Mouse (Mus musculus): ENCODE data around the gene 4930512M02Rik.
"Not testable (repeated sequence)": the region's sequence is repeated elsewhere in the genome, so short reads cannot be mapped to it uniquely, and the experiment has no call there.

The 4930512M02Rik gene

DNA sequence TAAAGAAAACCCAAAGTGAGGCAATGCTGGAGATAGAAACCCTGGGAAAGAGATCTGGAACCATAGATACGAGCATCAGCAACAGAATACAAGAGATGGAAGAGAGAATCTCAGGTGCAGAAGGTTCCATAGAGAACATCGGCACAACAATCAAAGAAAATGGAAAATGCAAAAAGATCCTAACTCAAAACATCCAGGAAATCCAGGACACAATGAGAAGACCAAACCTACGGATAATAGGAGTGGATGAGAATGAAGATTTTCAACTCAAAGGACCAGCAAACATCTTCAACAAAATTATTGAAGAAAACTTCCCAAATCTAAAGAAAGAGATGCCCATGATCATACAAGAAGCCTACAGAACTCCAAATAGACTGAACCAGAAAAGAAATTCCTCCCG lies at the start of gene 4930512M02Rik:
4930512M02Rik (minus strand) TSS at position 101 of the 400 bp plus-strand sequence.
- DNase-seq (ENCODE audit: low spot score in 2 of 2): not testable (repeated sequence)

DNA sequence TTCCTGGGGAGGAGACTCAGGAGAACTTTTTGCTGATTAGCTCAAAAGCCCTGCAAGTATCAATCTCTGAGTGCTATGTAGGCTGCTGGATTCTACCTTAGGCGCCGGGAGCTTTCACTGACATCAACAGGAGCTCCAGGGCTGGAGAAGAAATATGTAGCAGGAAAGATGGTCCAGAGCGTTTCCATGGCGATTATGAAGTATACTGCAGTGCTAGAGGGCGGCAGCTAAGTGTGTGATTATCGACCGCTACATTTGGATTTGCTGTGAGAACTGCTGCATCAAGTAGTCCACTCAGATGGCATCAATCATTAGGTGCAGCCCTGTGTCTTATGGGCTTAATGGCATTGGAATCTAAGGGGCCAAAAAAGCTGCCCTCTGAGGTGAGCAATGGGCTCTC lies 49.5 kb upstream of the 4930512M02Rik start:
- no peak for DNase-seq (ENCODE audit: low spot score in 2 of 2)

DNA sequence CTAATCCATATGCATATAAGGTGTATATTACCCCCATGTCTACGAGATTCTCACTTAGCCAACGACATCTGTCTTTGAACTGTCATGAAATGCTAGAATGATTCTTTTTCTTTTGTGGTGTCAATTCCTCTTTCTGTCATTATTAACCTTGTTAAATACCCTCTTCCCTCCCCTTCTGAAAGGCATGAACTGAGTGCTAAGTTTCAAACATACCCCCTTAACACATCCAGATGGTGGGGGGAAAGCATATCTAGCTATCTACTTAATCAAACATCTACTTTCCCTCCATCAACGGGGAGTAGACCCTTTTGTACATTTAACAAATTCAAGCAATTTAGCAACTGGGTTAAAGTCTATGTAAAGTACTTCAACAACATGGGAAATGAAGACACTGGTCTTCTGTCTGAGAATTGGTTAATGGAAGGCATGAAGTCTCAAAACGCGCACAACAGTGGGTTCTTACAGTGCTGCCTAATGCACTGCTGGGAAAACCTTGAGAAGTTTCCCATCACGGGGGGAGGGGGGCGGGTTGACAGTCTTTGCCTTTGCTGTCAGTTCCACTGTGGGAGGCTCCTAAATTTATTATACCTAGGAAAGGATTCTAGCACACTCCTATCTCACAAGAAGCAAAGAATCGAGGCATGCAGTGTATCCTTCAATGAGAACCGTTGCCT lies 48.6 kb upstream of the 4930512M02Rik start:
- no peak for DNase-seq (ENCODE audit: low spot score in 2 of 2)

DNA sequence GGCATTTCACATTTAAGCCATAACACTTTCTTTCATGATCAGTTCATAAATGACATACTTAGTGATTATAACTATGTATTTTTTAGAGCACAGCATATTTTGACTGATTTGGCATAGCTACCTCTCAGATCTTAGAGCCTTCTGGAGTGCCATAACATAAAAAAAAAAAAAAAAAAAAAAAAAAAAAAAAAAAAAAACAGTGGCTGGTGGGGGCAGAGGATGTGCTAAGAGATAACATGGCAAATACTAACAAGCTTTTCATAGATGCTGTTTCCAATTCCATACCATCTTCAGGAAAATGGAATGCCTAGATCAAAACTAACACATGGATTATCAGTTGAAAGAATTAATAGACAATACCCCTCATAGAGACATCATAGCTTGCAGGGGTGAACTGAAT lies 47.4 kb upstream of the 4930512M02Rik start:
- no peak for DNase-seq (ENCODE audit: low spot score in 2 of 2)

DNA sequence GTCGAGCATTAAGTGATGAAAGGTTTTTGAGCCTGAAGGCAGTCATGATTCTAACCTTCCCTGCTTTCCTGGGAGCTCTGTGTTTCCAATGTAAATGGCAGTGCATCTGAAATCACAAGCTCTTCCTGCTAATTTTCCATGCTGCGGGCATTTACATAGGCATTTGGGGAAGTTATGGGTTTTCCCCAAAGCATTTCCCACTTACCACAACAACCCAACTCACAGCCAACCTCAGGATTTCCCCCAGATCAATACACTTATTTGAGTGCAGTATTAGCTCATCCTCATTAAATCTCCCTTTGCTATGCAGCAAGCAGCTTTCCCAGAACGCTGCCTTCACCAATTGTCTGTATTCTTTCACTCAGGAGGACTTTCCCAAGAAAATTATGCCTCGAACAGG lies 45.3 kb upstream of the 4930512M02Rik start:
- DNase-seq (ENCODE audit: low spot score in 2 of 2): no peak

DNA sequence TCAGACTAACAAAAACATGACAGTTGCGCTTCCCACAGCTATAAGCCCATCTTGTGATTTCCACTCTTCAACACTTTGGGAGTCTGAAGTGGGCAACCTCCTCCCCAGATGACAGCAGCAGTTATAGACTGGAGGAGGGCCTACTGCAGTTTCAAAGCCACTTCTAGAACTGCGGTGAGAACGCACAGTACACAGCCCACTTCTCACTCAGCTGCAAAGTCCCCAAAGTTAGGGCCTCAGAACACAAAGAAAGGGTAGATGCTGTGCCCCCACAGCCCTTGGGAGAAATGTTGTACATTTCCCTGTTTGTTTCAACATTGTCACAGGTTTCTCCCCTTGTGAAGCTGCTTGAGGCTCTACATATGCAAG lies 40.3 kb upstream of the 4930512M02Rik start:
- no peak for DNase-seq (ENCODE audit: low spot score in 2 of 2)

DNA sequence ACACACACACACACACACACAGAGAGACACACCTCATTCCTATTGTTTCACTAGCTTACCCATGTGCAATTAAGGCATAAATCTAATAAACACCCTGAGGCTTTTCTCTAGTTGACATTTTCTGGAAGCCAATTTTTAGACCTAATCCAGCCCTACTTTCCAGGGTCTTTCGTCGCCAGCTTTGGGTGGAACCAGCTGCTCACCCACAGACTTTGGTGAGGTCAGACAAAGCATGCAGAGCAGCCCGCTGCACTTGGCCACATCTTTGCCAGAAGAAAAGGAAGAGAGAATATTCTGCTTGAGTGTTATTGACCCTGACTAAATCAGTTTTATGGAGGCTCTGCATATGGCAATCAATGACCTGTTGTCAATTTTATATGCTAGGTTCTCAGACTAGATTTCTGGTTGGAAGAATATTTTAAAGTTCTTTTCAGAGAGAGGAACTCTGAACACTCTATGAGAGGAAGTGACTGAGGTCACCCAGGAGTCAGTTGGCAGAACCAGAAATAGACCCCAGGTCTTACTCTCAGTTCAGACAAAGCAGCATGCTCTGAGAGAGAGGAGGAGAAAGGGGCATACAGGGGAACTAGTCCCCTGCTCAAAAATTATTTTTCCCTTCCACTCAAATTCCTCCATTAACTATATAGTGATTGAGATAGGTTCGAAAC lies 39.8 kb upstream of the 4930512M02Rik start:
- DNase-seq (ENCODE audit: low spot score in 2 of 2): no peak

DNA sequence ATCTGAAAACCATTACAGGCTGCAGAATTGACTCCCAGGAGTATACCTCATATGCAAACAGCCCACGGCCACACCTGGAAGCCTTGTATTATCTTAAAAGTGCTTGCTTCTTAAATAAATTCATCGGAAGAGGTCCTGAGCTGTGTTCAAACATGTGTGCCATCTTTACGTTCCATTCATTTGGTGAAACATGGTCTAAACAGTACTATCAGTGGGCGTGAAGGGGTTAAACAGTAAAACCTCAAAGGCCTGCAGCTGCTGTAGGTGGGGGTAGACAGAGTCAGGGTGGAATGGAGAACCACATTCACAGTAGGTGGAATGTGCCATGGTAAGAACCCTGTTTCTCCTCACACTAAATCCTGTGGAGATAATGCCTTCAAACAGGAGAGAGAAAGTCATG lies 33.0 kb upstream of the 4930512M02Rik start:
- no peak for DNase-seq (ENCODE audit: low spot score in 2 of 2)

DNA sequence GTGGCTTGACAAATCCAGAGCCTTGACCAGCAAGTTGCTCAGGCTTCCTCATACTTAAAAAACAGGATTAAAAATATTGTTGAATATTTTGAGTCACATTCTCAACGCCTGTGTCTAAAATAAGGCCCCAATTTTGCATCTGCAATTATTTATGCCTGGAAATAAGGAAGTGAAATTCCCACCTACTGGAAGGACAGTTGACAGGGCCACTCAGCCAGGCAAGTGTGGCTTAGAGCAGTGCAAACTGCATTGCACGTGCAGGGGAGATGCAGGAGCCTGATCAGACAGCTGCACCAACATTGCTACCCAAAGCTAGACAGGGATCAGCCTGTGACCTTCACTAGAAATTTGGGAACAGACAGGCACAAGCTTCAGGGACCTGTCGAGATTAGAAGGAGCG lies 31.2 kb upstream of the 4930512M02Rik start:
- DNase-seq (ENCODE audit: low spot score in 2 of 2): no peak

DNA sequence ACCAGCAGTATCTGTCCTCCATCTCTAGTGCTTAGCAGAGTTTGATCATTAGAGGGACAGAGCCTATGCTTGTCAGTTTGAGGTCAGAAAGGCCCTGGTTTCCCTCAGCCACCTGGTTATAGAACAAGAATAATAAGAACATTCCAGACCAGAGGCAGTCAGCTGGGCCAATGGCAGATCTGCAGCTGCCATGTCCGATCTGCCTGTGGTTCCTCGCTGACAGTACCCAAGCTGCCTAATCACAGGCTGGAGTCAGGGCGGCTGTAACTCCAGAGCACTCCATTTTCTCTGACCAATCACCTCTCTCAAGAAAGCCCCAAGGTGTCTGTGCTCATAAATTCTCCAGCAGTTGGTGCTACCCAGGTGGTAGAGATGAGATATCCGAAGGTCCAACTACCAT lies 30.0 kb upstream of the 4930512M02Rik start:
- DNase-seq (ENCODE audit: low spot score in 2 of 2): no peak

DNA sequence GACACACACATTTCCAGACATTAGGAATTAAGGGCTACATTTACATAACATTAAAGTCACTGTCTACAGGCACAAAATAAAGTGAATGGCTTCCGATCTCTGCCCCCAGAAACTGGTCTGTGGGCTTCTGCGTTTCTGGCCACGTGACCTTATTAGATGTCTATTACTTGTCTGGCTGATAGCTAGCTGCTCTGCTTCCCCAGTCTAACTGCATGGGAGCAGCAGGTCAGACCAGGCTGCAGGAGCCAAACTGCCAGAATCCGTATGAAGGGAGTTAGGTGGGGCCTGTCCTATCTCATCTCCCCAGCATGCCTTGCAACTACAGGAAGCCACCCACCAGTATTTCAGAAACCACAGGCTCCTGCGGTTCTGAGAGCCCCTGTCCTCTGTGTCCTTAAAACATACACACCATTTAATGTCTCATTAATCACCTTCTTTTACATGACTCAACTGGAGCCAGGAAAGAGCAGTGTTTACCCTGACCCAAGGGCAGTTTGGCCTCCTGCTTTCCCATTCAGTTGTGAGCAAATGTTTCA lies 29.4 kb upstream of the 4930512M02Rik start:
- DNase-seq (ENCODE audit: low spot score in 2 of 2): no peak

DNA sequence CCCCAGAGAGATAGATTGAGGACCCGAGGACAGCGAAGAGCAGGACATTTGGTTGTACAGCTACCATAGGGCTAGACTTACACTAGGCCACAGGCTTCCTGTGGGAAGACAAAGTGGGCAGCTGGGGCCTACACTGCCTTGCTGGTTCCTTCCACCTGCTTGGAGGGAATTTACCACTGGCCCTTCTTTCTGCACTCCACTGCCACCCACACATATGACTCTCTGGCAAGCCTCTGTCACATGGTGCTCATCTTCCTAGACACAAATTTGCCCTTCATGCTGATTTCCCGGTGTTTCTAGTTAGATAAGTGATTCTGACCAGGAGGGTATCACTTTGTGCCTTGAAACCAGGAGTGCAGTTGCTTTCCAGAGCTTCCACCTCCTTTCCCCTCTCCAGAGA lies 28.8 kb upstream of the 4930512M02Rik start:
- DNase-seq (ENCODE audit: low spot score in 2 of 2): no peak

DNA sequence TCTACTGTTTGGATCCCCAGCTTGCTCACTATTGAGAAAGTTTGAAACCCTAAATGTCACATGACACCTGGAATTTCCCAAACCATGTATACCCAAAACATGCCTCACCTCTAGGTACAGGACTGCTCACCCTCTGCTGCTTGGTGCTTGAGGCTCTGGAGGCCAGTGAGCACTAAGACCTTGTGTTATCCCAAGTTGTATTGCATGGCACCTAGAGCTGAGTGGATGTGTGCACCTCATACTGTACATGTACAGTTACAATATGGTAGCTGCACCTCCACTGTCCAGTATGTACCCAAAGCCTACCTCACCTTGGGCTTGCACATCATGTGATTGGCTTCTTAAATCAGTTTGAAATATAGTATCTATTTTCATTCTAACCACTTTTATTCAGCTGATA lies 16.7 kb upstream of the 4930512M02Rik start:
- DNase-seq (ENCODE audit: low spot score in 2 of 2): no peak

DNA sequence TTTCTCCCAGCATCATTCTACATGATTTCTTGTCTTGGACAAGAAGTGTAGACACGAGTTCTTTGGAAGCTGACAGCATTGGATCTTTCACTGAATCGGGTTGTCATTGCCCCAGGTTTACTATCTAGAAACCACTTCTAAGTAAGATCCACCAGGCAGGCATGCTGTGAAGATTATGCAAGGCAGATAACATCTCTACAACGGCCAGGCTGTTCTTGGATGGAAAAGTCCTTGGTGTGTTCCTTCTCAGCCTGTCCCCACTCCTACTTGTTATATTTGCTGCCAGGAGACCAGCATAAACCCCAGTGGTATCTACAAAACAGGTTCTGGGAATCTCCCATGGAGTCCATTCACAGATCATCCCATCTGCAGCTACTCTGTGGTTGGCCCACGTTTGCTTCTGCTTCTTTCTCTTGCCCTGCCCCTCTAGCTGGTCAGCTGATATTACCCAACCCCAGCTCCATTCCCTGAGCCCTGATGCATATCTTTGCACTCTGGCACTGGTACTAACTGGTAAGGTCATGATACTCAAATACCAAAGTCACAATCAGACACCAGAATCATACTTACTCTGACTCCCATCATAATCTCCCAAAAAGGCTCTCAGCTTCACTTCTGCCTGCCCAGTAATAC lies 3.4 kb downstream of the 4930512M02Rik start:
- DNase-seq (ENCODE audit: low spot score in 2 of 2): no peak

DNA sequence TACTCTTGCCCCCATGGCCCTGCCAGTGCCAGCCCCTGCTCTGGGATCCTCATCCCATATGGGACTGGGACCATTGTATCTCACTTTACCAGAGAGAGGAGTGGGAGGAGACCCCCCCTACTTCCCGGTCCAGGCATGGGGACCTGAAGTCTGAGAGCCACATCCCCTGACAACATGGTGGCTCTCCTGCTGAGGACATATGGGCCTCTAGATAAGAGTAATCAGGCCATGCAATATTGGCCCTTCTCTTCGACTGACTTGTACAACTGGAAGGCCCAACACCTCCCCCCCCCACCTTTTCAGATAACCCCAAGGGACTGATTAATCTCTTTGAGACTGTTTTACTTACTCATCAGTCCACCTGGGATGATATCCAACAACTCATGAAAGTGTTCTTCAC lies 18.4 kb downstream of the 4930512M02Rik start:
- DNase-seq (ENCODE audit: low spot score in 2 of 2): no peak

DNA sequence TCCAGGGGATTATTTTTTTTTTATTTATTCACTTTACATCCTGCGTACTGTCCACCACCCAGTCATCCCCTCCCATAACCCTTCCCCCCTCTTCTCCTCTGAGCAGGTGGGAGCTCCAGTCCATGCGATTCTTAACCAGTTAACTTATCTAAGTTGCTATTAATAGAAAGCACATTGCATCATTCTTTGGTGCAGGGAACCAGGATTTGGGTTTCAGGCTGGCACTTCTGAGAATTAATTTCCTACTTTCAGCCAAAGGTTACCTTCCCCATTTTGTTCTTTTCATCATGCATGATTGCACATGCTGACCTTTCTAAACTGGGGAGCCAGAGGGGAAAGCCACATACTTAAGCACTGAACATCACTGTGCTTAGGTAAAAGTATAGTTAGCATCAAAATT lies 40.3 kb downstream of the 4930512M02Rik start:
- no peak for DNase-seq (ENCODE audit: low spot score in 2 of 2)

DNA sequence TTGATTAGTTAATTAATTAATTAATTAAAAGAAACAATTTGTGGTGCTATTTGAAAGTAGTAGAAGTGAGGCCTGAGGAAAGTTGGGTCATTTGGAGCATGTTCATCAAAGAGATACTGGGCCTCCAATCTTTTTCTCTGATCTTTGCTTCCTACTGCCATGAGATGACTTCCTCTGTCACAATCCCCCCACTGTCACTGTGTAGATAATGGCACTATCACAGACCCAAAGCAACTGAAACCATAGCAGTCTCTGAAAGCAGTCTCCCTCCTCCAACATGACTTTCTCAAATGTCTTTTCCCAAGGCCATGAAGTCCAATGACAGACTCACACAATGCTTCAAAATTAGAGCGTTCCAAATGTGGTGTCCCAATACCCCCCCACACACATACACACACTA lies 41.2 kb downstream of the 4930512M02Rik start:
- no peak for DNase-seq (ENCODE audit: low spot score in 2 of 2)

DNA sequence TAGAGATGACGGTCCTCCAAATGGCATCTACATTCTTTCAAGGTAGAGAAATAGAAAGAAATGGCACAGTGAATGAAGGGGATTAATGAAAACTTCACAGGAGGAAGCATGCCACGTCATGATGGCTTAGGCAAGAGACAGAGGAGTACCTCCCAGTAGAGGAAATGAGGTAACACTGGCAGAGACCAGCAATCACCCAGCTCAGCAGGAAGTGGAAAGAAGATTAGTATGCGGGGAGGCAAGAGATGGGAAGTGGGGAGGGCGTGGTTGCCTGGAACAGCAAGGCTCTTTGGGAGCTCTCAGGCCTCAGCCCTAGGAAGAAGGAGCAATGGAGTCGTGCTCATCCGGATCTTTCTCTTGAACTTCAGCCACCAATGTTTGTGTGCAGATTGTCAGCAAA lies 53.9 kb downstream of the 4930512M02Rik start:
- DNase-seq (ENCODE audit: low spot score in 2 of 2): no peak

DNA sequence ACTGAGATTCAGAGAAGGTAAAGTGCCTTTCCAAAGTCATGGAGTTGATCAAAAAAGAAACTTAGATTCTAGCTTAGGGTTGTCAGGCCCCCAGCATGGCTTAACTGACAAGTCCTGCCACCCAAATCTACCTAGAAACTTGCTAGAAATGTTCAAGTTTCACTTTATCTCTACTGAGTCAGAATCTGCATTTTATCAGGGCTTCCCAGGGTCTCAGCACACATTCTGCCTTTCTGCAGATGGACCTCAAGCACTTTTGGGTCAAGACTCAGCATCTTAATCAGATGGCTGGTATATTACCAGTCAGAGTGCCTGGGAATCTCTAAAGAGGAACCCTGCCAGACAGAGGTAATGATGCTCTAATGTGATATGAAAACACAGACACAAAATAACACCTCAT lies 56.9 kb downstream of the 4930512M02Rik start:
- no peak for DNase-seq (ENCODE audit: low spot score in 2 of 2)

DNA sequence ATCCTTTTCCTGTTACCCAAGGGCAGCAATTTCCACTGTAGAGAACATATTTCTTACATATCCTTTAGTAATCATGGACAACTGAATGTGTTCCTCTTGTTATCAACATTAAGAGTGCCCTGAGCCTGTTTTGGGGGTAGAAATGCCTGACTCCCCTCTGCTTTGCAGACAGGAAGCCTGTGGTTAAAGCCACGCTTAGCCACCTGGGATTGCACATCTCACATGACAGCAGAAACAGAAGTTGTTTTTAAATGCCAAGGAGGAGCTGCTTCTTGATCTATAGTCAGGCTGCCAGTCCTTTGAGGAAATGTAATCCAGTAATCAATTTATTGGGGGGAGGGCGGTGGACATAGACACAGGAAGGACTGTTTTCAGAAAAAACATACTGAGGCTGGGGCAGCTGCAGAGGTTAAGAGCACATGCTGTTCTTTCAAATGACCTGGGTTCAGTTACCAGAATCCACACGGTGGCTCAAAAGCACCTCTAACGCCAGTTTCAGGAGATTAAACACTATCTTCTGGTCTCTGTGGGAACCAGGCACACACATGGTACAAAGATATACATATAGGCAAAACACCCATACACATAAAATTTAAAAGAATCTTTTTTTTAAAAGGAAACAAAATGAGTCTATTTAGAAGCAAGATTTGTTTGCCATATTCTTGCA lies 58.0 kb downstream of the 4930512M02Rik start:
- DNase-seq (ENCODE audit: low spot score in 2 of 2): no peak

DNA sequence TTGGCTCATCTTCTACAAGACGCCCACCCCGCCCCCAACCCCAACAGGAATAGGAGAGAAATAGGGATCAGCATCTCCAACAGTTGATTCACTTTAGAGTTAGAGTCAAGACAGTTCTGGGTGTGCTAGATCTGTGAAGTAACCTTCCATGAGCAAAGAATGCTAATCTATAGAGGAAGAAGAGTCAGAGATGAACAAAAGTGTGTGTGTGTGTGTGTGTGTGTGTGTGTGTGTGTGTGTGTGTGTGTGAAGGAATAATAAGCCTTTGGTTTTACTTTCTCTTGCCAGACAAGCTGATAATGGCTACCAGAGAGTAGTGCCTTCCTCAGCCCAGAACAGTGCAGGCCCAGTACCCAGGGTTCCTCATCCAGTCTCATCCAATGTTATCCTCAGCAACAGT lies 59.6 kb downstream of the 4930512M02Rik start:
- no peak for DNase-seq (ENCODE audit: low spot score in 2 of 2)

DNA sequence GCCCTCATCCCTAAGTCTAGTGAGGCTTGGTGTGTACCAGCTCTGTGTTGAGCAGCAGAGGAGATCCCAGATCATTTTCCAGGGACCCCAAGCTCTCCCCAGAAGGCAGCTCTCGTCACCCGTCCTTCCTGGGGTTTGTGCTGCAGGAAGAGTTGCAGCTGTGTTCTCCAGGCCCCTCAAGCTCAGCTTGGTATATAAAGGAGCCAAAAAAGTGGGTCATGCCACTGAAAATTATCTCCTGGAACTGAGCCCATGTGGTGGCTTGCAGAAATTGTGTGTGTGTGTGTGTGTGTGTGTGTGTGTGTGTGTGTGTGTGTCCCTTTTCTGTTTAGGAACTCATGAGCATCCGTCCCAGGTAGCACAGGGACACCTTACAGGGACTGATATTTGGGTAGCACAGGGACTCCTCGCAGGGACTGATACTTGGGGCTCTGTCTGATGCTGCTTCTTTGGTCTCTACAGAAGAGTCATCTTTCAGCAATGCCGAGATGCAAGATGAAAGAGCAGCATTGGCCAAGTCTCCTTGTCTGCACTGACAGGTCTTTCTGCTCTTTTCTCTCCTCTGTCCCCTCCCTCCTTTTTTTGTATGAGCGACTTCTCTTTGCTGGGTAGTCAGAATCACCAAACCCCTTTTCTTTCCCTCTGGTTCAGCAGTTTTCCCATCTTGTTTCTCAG lies 62.4 kb downstream of the 4930512M02Rik start:
- no peak for DNase-seq (ENCODE audit: low spot score in 2 of 2)

All from urinary bladder, adult 18-20 months (tissue).